Mouse (Mus musculus): ENCODE measurements around the gene Vezf1. TPM values are rescaled to one million over a fixed set of nuclear protein-coding genes. Genes with fewer than 3 reads are reported as not detected.

Vezf1 gene
- polyA plus RNA-seq, 1 experiment from 2014 or later, result 69.9 TPM

GRCm38 (mm10) chr11:88061892-88062625, 6.0 kb upstream of the Vezf1 start:
- Histone ChIP-seq H3K4me2 (ENCODE audit: low read length) (no peak overlapping the region), H3K4me3 (replicated peaks; ENCODE audit: low read depth, low read length) (no peak overlapping the region), H3K27me3 (ENCODE audit: control insufficient read depth, insufficient read depth, low read length) (no peaks in the 10 kb centered on the region), H3K4me1 (ENCODE audit: control insufficient read depth, insufficient read depth, low read length) (no peaks in the 10 kb centered on the region), H3K9me3 (ENCODE audit: control insufficient read depth, low read length) (no peaks in the 10 kb centered on the region), H3K27ac (replicated peaks; ENCODE audit: low read depth, low read length) (no peak overlapping the region), H3K36me3 (ENCODE audit: control insufficient read depth, insufficient read depth, low read length) (no peaks in the 10 kb centered on the region), H3K9ac (replicated peaks; ENCODE audit: low read length) (no peak overlapping the region)
- DNase-seq (no peak), ATAC-seq (ENCODE audit: low FRiP score, low TSS enrichment) (no peak)
- WGBS, result 80% methylated on average over 2 of the region's 2 CpGs

GRCm38 (mm10) chr11:88065732-88066131, 2.3 kb upstream of the Vezf1 start:
- H3K27ac ChIP-seq (replicated peaks; ENCODE audit: low read depth, low read length), result no peak overlapping the region
- no peaks in the 10 kb centered on the region for H3K27me3 ChIP-seq (ENCODE audit: control insufficient read depth, insufficient read depth, low read length)
- H3K9ac ChIP-seq (replicated peaks; ENCODE audit: low read length), result no peak overlapping the region
- peaks cover 15% of the 10 kb centered on the region for H3K4me1 ChIP-seq (ENCODE audit: control insufficient read depth, insufficient read depth, low read length)
- no peak overlapping the region for H3K4me3 ChIP-seq (replicated peaks; ENCODE audit: low read depth, low read length)
- no peaks in the 10 kb centered on the region for H3K36me3 ChIP-seq (ENCODE audit: control insufficient read depth, insufficient read depth, low read length)
- no peak overlapping the region for H3K4me2 ChIP-seq (ENCODE audit: low read length)
- ATAC-seq (ENCODE audit: low FRiP score, low TSS enrichment), result no peak
- no peaks in the 10 kb centered on the region for H3K9me3 ChIP-seq (ENCODE audit: control insufficient read depth, low read length)
- DNase-seq, result no peak

GRCm38 (mm10) chr11:88067191-88067585, 891 bp upstream of the Vezf1 start:
- ATAC-seq (ENCODE audit: low FRiP score, low TSS enrichment) (no peak), DNase-seq (peak; percentile 50)
- Histone ChIP-seq H3K4me2 (ENCODE audit: low read length) (peak overlapping the region; percentile 86), H3K9ac (replicated peaks; ENCODE audit: low read length) (peak overlapping the region; percentile 89), H3K27ac (replicated peaks; ENCODE audit: low read depth, low read length) (peak overlapping the region; percentile 99), H3K9me3 (ENCODE audit: control insufficient read depth, low read length) (no peaks in the 10 kb centered on the region), H3K36me3 (ENCODE audit: control insufficient read depth, insufficient read depth, low read length) (no peaks in the 10 kb centered on the region), H3K27me3 (ENCODE audit: control insufficient read depth, insufficient read depth, low read length) (no peaks in the 10 kb centered on the region), H3K4me1 (ENCODE audit: control insufficient read depth, insufficient read depth, low read length) (peaks cover 28% of the 10 kb centered on the region), H3K4me3 (replicated peaks; ENCODE audit: low read depth, low read length) (peak overlapping the region; percentile 99)
- WGBS, result 3% methylated on average over 8 of the region's 8 CpGs

- peak overlapping the region; percentile 89 for H3K9ac ChIP-seq (replicated peaks; ENCODE audit: low read length)
- H3K4me1 ChIP-seq (ENCODE audit: control insufficient read depth, insufficient read depth, low read length), result peaks cover 37% of the 10 kb centered on the region
- peaks cover 7% of the 10 kb centered on the region; the same call in 1 of the 2 replicates for H3K36me3 ChIP-seq (ENCODE audit: control insufficient read depth, insufficient read depth, low read length)
- peak; percentile 63 for DNase-seq
- H3K27ac ChIP-seq (replicated peaks; ENCODE audit: low read depth, low read length), result peak overlapping the region; percentile 99
- H3K9me3 ChIP-seq (ENCODE audit: control insufficient read depth, low read length), result no peaks in the 10 kb centered on the region
- H3K4me3 ChIP-seq (replicated peaks; ENCODE audit: low read depth, low read length), result peak overlapping the region; percentile 99
- ATAC-seq (ENCODE audit: low FRiP score, low TSS enrichment), result peak; percentile 74
- WGBS, result under 1% methylated on average over 76 of the region's 92 CpGs
- peak overlapping the region; percentile 86 for H3K4me2 ChIP-seq (ENCODE audit: low read length)
- no peaks in the 10 kb centered on the region for H3K27me3 ChIP-seq (ENCODE audit: control insufficient read depth, insufficient read depth, low read length)
Measured at GRCm38 (mm10) chr11:88068411-88069245, 549 bp downstream of the Vezf1 start.

GRCm38 (mm10) chr11:88069246-88069570, 1.1 kb downstream of the Vezf1 start:
- Histone ChIP-seq H3K9me3 (ENCODE audit: control insufficient read depth, low read length) (no peaks in the 10 kb centered on the region), H3K9ac (replicated peaks; ENCODE audit: low read length) (peak overlapping the region; percentile 89), H3K27ac (replicated peaks; ENCODE audit: low read depth, low read length) (peak overlapping the region; percentile 99), H3K4me3 (replicated peaks; ENCODE audit: low read depth, low read length) (peak overlapping the region; percentile 99), H3K4me2 (ENCODE audit: low read length) (peak overlapping the region; percentile 86), H3K36me3 (ENCODE audit: control insufficient read depth, insufficient read depth, low read length) (peaks cover 11% of the 10 kb centered on the region; the same call in 1 of the 2 replicates), H3K4me1 (ENCODE audit: control insufficient read depth, insufficient read depth, low read length) (peaks cover 37% of the 10 kb centered on the region), H3K27me3 (ENCODE audit: control insufficient read depth, insufficient read depth, low read length) (no peaks in the 10 kb centered on the region)
- 1% methylated on average over 12 of the region's 12 CpGs for WGBS
- no peak for DNase-seq
- ATAC-seq (ENCODE audit: low FRiP score, low TSS enrichment), result no peak

GRCm38 (mm10) chr11:88070392-88070791, 2.3 kb downstream of the Vezf1 start:
- Histone ChIP-seq H3K27me3 (ENCODE audit: control insufficient read depth, insufficient read depth, low read length) (no peaks in the 10 kb centered on the region), H3K9me3 (ENCODE audit: control insufficient read depth, low read length) (no peaks in the 10 kb centered on the region), H3K4me3 (replicated peaks; ENCODE audit: low read depth, low read length) (peak overlapping the region; percentile 99), H3K4me1 (ENCODE audit: control insufficient read depth, insufficient read depth, low read length) (peaks cover 39% of the 10 kb centered on the region), H3K4me2 (ENCODE audit: low read length) (peak overlapping the region; percentile 86), H3K9ac (replicated peaks; ENCODE audit: low read length) (peak overlapping the region; percentile 89; the same call in 1 of the 2 replicates), H3K36me3 (ENCODE audit: control insufficient read depth, insufficient read depth, low read length) (peaks cover 16% of the 10 kb centered on the region), H3K27ac (replicated peaks; ENCODE audit: low read depth, low read length) (no peak overlapping the region)
- ATAC-seq (ENCODE audit: low FRiP score, low TSS enrichment) (no peak), DNase-seq (no peak)
- WGBS, result 12% methylated on average over 4 of the region's 4 CpGs

- peaks cover 17% of the 10 kb centered on the region for H3K36me3 ChIP-seq (ENCODE audit: control insufficient read depth, insufficient read depth, low read length)
- H3K9ac ChIP-seq (replicated peaks; ENCODE audit: low read length), result peak overlapping the region; percentile 89; the same call in 1 of the 2 replicates
- DNase-seq, result no peak
- H3K4me2 ChIP-seq (ENCODE audit: low read length), result peak overlapping the region; percentile 86
- H3K4me3 ChIP-seq (replicated peaks; ENCODE audit: low read depth, low read length), result peak overlapping the region; percentile 99
- H3K9me3 ChIP-seq (ENCODE audit: control insufficient read depth, low read length), result no peaks in the 10 kb centered on the region
- peaks cover 39% of the 10 kb centered on the region for H3K4me1 ChIP-seq (ENCODE audit: control insufficient read depth, insufficient read depth, low read length)
- 0 out of 2 replicates have a peak overlapping the region, but pooled peaks have one; percentile 20 for H3K27ac ChIP-seq (replicated peaks; ENCODE audit: low read depth, low read length)
- WGBS, result 43% methylated on average over 5 of the region's 5 CpGs
- no peaks in the 10 kb centered on the region for H3K27me3 ChIP-seq (ENCODE audit: control insufficient read depth, insufficient read depth, low read length)
- no peak for ATAC-seq (ENCODE audit: low FRiP score, low TSS enrichment)
Measured at GRCm38 (mm10) chr11:88071113-88071512, 3.0 kb downstream of the Vezf1 start.

GRCm38 (mm10) chr11:88073343-88073875, 5.3 kb downstream of the Vezf1 start:
- Histone ChIP-seq H3K4me1 (ENCODE audit: control insufficient read depth, insufficient read depth, low read length) (peaks cover 39% of the 10 kb centered on the region), H3K36me3 (ENCODE audit: control insufficient read depth, insufficient read depth, low read length) (peaks cover 38% of the 10 kb centered on the region), H3K4me3 (replicated peaks; ENCODE audit: low read depth, low read length) (no peak overlapping the region), H3K27me3 (ENCODE audit: control insufficient read depth, insufficient read depth, low read length) (no peaks in the 10 kb centered on the region), H3K4me2 (ENCODE audit: low read length) (0 out of 2 replicates have a peak overlapping the region, but pooled peaks have one; percentile 1), H3K9me3 (ENCODE audit: control insufficient read depth, low read length) (no peaks in the 10 kb centered on the region), H3K9ac (replicated peaks; ENCODE audit: low read length) (no peak overlapping the region), H3K27ac (replicated peaks; ENCODE audit: low read depth, low read length) (no peak overlapping the region)
- ATAC-seq (ENCODE audit: low FRiP score, low TSS enrichment), result no peak
- DNase-seq, result no peak
- WGBS, result 82% methylated on average over 14 of the region's 14 CpGs

Data from midbrain, embryonic 14.5 days (tissue).